In genomic region chr10:115298683-115299082, GRCm38 (mm10) we compare ENCODE assay signal across 28 mouse cellular contexts.
"Had no signal": no experiment of that assay in that cellular context is flagged by ENCODE, and none has a peak within 500 bp of the region (broad histone marks: within the 10 kb centered on the region; RNA-seq: fewer than 3 reads in every experiment).

No protein-coding gene starts in this region.

- H3K4me3 ChIP-seq: embryonic facial prominence, embryonic 10.5 days; embryonic facial prominence, embryonic 12.5 days; embryonic facial prominence, embryonic 13.5 days; embryonic facial prominence, embryonic 15.5 days; erythroblast, embryonic 14.5 days; forebrain, embryonic 10.5 days; forebrain, embryonic 12.5 days; forebrain, embryonic 13.5 days; forebrain, embryonic 15.5 days; gastrocnemius, adult 2 months; heart, adult 2 months had no signal

- H3K9me3 ChIP-seq: embryonic facial prominence, embryonic 10.5 days; embryonic facial prominence, embryonic 12.5 days; embryonic facial prominence, embryonic 15.5 days; forebrain, embryonic 10.5 days; forebrain, embryonic 12.5 days; forebrain, embryonic 13.5 days; forebrain, embryonic 15.5 days had no signal

- H3K4me1 ChIP-seq: embryonic facial prominence, embryonic 10.5 days; embryonic facial prominence, embryonic 12.5 days; embryonic facial prominence, embryonic 13.5 days; embryonic facial prominence, embryonic 15.5 days; forebrain, embryonic 10.5 days; forebrain, embryonic 12.5 days; forebrain, embryonic 13.5 days; forebrain, embryonic 15.5 days had no signal

- H3K27me3 ChIP-seq: embryonic facial prominence, embryonic 12.5 days; embryonic facial prominence, embryonic 13.5 days; embryonic facial prominence, embryonic 15.5 days; forebrain, embryonic 12.5 days; forebrain, embryonic 13.5 days; forebrain, embryonic 15.5 days had no signal

- H3K9ac ChIP-seq: embryonic facial prominence, embryonic 12.5 days; embryonic facial prominence, embryonic 13.5 days; embryonic facial prominence, embryonic 15.5 days; forebrain, embryonic 12.5 days; forebrain, embryonic 13.5 days; forebrain, embryonic 15.5 days; forebrain, postnatal 0 days had no signal

- H3K4me2 ChIP-seq: embryonic facial prominence, embryonic 12.5 days; embryonic facial prominence, embryonic 13.5 days; embryonic facial prominence, embryonic 15.5 days; forebrain, embryonic 12.5 days; forebrain, embryonic 13.5 days; forebrain, embryonic 15.5 days had no signal

- ATAC-seq: forebrain, embryonic 13.5 days; forebrain, embryonic 14.5 days; forebrain, embryonic 15.5 days; forebrain, embryonic 16.5 days; forebrain, postnatal 0 days had no signal

- DNase-seq: cerebellum, adult 2 months; cerebellum, adult 8-10 months; cerebellum, adult 9-10 months; cerebellum, adult 9-11 months; cerebellum, postnatal 10 days; cerebellum, postnatal 14 days; cerebellum, postnatal 25 days; cerebellum, postnatal 36 days; embryo, embryonic 11 days; forebrain, postnatal 0 days; gastrocnemius, adult 2 months; gastrocnemius, postnatal 10 days; gastrocnemius, postnatal 14 days; gastrocnemius, postnatal 25 days; gastrocnemius, postnatal 36 days; heart, adult 18-20 months; heart, adult 2 months had no signal

- H3K27ac ChIP-seq: embryonic facial prominence, embryonic 10.5 days; embryonic facial prominence, embryonic 12.5 days; embryonic facial prominence, embryonic 13.5 days; embryonic facial prominence, embryonic 15.5 days; forebrain, embryonic 10.5 days; forebrain, embryonic 12.5 days; forebrain, embryonic 13.5 days; forebrain, embryonic 15.5 days; gastrocnemius, adult 2 months; heart, adult 2 months had no signal
